Mouse (Mus musculus): Measurements from ENCODE around the gene Cd40. TPM values are rescaled to one million over a fixed set of nuclear protein-coding genes. Genes with fewer than 3 reads are reported as not detected.
A peak's percentile ranks its signal among the peaks of the same experiment; 100 is the strongest.

The Cd40 gene
- total and polyA plus RNA-seq, 3 experiments = 2.0 to 4.6 (median 2.2) TPM

GRCm38 (mm10) chr2:165096367-165096766 is 40.9 kb downstream of the Cd40 start:
- Histone ChIP-seq H3K4me3 (no peak overlapping the region), H3K27ac (no peak overlapping the region), H3K27me3 (ENCODE audit: control insufficient read depth, insufficient read depth, low read length) (no peaks in the 10 kb centered on the region), H3K79me2 (replicated peaks; ENCODE audit: control insufficient read depth, insufficient read depth, low read length) (no peaks in the 10 kb centered on the region), H3K36me3 (ENCODE audit: control insufficient read depth, insufficient read depth, low read length) (no peaks in the 10 kb centered on the region), H3K4me1 (ENCODE audit: control insufficient read depth, insufficient read depth, low read length) (no peaks in the 10 kb centered on the region), H3K9ac (ENCODE audit: low read depth, low read length) (no peak overlapping the region)
- no peak for DNase-seq
- intact Hi-C loops (cut with DNase I) = no loop called here
- 19% methylated on average over 10 of the region's 10 CpGs for WGBS
- no peak for TF ChIP-seq POLR2A (IDR thresholded peaks at IDR 0.05; ENCODE audit: insufficient read depth, low read depth, low read length)
- TF ChIP-seq CTCF (IDR thresholded peaks at IDR 0.05) = no peak
- TF ChIP-seq EP300 (IDR thresholded peaks at IDR 0.05; ENCODE audit: insufficient read depth, low read depth, low read length) = no peak

GRCm38 (mm10) chr2:165098861-165099260 is 43.4 kb downstream of the Cd40 start:
- DNase-seq = peak in 1 of 2 experiments; percentile 33
- intact Hi-C loops (cut with DNase I) = no loop called here
- H3K9ac ChIP-seq (ENCODE audit: low read depth, low read length) = no peak overlapping the region
- H3K4me3 ChIP-seq = no peak overlapping the region
- no peak overlapping the region for H3K27ac ChIP-seq
- no peaks in the 10 kb centered on the region for H3K4me1 ChIP-seq (ENCODE audit: control insufficient read depth, insufficient read depth, low read length)
- no peak for TF ChIP-seq POLR2A (IDR thresholded peaks at IDR 0.05; ENCODE audit: insufficient read depth, low read depth, low read length)
- no peak for TF ChIP-seq EP300 (IDR thresholded peaks at IDR 0.05; ENCODE audit: insufficient read depth, low read depth, low read length)
- WGBS = 68% methylated on average over 3 of the region's 3 CpGs
- H3K79me2 ChIP-seq (replicated peaks; ENCODE audit: control insufficient read depth, insufficient read depth, low read length) = no peaks in the 10 kb centered on the region
- no peaks in the 10 kb centered on the region for H3K27me3 ChIP-seq (ENCODE audit: control insufficient read depth, insufficient read depth, low read length)
- H3K36me3 ChIP-seq (ENCODE audit: control insufficient read depth, insufficient read depth, low read length) = no peaks in the 10 kb centered on the region

- intact Hi-C loops (cut with DNase I) = no loop called here
- 10% methylated on average over 6 of the region's 6 CpGs for WGBS
- H3K4me3 ChIP-seq = no peak overlapping the region
- DNase-seq = no peak
- no peak for TF ChIP-seq EP300 (IDR thresholded peaks at IDR 0.05; ENCODE audit: insufficient read depth, low read depth, low read length)
- no peaks in the 10 kb centered on the region for H3K4me1 ChIP-seq (ENCODE audit: control insufficient read depth, insufficient read depth, low read length)
- no peak overlapping the region for H3K9ac ChIP-seq (ENCODE audit: low read depth, low read length)
- no peaks in the 10 kb centered on the region for H3K27me3 ChIP-seq (ENCODE audit: control insufficient read depth, insufficient read depth, low read length)
- H3K79me2 ChIP-seq (replicated peaks; ENCODE audit: control insufficient read depth, insufficient read depth, low read length) = no peaks in the 10 kb centered on the region
- no peaks in the 10 kb centered on the region for H3K36me3 ChIP-seq (ENCODE audit: control insufficient read depth, insufficient read depth, low read length)
- no peak overlapping the region for H3K27ac ChIP-seq
Measured at GRCm38 (mm10) chr2:165100749-165101148, 45.3 kb downstream of the Cd40 start.

- TF ChIP-seq EP300 (IDR thresholded peaks at IDR 0.05; ENCODE audit: insufficient read depth, low read depth, low read length) (no peak), POLR2A (IDR thresholded peaks at IDR 0.05; ENCODE audit: insufficient read depth, low read depth, low read length) (no peak), CTCF (IDR thresholded peaks at IDR 0.05) (no peak)
- no peak for DNase-seq
- H3K27ac ChIP-seq = no peak overlapping the region
- H3K27me3 ChIP-seq (ENCODE audit: control insufficient read depth, insufficient read depth, low read length) = no peaks in the 10 kb centered on the region
- no peaks in the 10 kb centered on the region for H3K4me1 ChIP-seq (ENCODE audit: control insufficient read depth, insufficient read depth, low read length)
- no peaks in the 10 kb centered on the region for H3K36me3 ChIP-seq (ENCODE audit: control insufficient read depth, insufficient read depth, low read length)
- WGBS = 63% methylated on average over 3 of the region's 3 CpGs
- H3K9ac ChIP-seq (ENCODE audit: low read depth, low read length) = no peak overlapping the region
- intact Hi-C loops (cut with DNase I) = no loop called here
- H3K79me2 ChIP-seq (replicated peaks; ENCODE audit: control insufficient read depth, insufficient read depth, low read length) = no peaks in the 10 kb centered on the region
- no peak overlapping the region for H3K4me3 ChIP-seq
Measured at GRCm38 (mm10) chr2:165102920-165103319, 47.5 kb downstream of the Cd40 start.

- no peak for DNase-seq
- Histone ChIP-seq H3K27ac (no peak overlapping the region), H3K9ac (ENCODE audit: low read depth, low read length) (no peak overlapping the region), H3K36me3 (ENCODE audit: control insufficient read depth, insufficient read depth, low read length) (no peaks in the 10 kb centered on the region), H3K4me1 (ENCODE audit: control insufficient read depth, insufficient read depth, low read length) (no peaks in the 10 kb centered on the region), H3K79me2 (replicated peaks; ENCODE audit: control insufficient read depth, insufficient read depth, low read length) (no peaks in the 10 kb centered on the region), H3K27me3 (ENCODE audit: control insufficient read depth, insufficient read depth, low read length) (peaks cover 3% of the 10 kb centered on the region; the same call in 1 of the 2 replicates), H3K4me3 (no peak overlapping the region)
- 73% methylated on average over 16 of the region's 16 CpGs for WGBS
- TF ChIP-seq EP300 (IDR thresholded peaks at IDR 0.05; ENCODE audit: insufficient read depth, low read depth, low read length) = no peak
- no peak for TF ChIP-seq POLR2A (IDR thresholded peaks at IDR 0.05; ENCODE audit: insufficient read depth, low read depth, low read length)
- TF ChIP-seq CTCF (IDR thresholded peaks at IDR 0.05) = no peak
- intact Hi-C loops (cut with DNase I) = no loop called here
Measured at GRCm38 (mm10) chr2:165105513-165106079, 50.2 kb downstream of the Cd40 start.

GRCm38 (mm10) chr2:165106585-165106984 is 51.2 kb downstream of the Cd40 start:
- no peak overlapping the region for H3K4me3 ChIP-seq
- H3K27ac ChIP-seq = no peak overlapping the region
- no peak overlapping the region for H3K9ac ChIP-seq (ENCODE audit: low read depth, low read length)
- intact Hi-C loops (cut with DNase I) = no loop called here
- H3K4me1 ChIP-seq (ENCODE audit: control insufficient read depth, insufficient read depth, low read length) = no peaks in the 10 kb centered on the region
- 22% methylated on average over 18 of the region's 18 CpGs for WGBS
- no peaks in the 10 kb centered on the region for H3K79me2 ChIP-seq (replicated peaks; ENCODE audit: control insufficient read depth, insufficient read depth, low read length)
- H3K27me3 ChIP-seq (ENCODE audit: control insufficient read depth, insufficient read depth, low read length) = peaks cover 8% of the 10 kb centered on the region
- DNase-seq = no peak
- H3K36me3 ChIP-seq (ENCODE audit: control insufficient read depth, insufficient read depth, low read length) = no peaks in the 10 kb centered on the region
- TF ChIP-seq CTCF (IDR thresholded peaks at IDR 0.05) = no peak
- TF ChIP-seq EP300 (IDR thresholded peaks at IDR 0.05; ENCODE audit: insufficient read depth, low read depth, low read length) = no peak
- TF ChIP-seq POLR2A (IDR thresholded peaks at IDR 0.05; ENCODE audit: insufficient read depth, low read depth, low read length) = no peak

Measured in heart, adult 2 months (tissue).